Mouse (Mus musculus) bone marrow, adult 2 months (tissue): ENCODE data around the gene Pla2g3.

ENCODE experiments used
- CTCF ChIP-seq: fragments of 200-500 bp; IDR thresholded peaks from 2 replicates; pipeline ENCODE4 v1.5.1; 2011; ENCODE audit warnings: low read length, control low read depth; ENCODE audit not compliant: control insufficient read depth, insufficient read depth
- POLR2A ChIP-seq: fragments of 200-500 bp; IDR thresholded peaks from 2 replicates; pipeline ENCODE4 v1.6.1; 2011; ENCODE audit warnings: low read depth, mild to moderate bottlenecking, control low read depth, low read length, borderline replicate concordance; ENCODE audit not compliant: control insufficient read depth

- no peak for TF ChIP-seq CTCF
- TF ChIP-seq POLR2A: no peak
Observed at GRCm38 (mm10) chr11:3508226-3508625, 20.1 kb downstream of the Pla2g3 start.
